Mouse (Mus musculus): ENCODE results near the gene Trpm8.

GRCm38 (mm10) chr1:88233421-88234247, 43.8 kb upstream of the Trpm8 start:
- TF ChIP-seq CTCF (IDR thresholded peaks at IDR 0.05; ENCODE audit: extremely low read depth, insufficient read depth, insufficient read length, insufficient replicate concordance) (no peak), POLR2A (IDR thresholded peaks at IDR 0.05; ENCODE audit: low read depth, low read length) (no peak)

Data from spleen, adult 2 months (tissue).